Mouse (Mus musculus) kidney, embryonic 14.5 days (tissue): ENCODE measurements around the gene Micall2. TPM values are rescaled to one million over a fixed set of nuclear protein-coding genes. Genes with fewer than 3 reads are reported as not detected.
A peak's percentile ranks its signal among the peaks of the same experiment; 100 is the strongest.

Source experiments
- ATAC-seq: fragments of 200-750 bp; cut with Nextera tagmentation; 2 replicates; pipeline ENCODE4 v1.8.0; 2017; ENCODE audit warnings: moderate number of reproducible peaks, mild to moderate bottlenecking, moderate TSS enrichment, moderate library complexity; ENCODE audit not compliant: low FRiP score, low TSS enrichment
- H3K27ac ChIP-seq: fragments of 300-500 bp; sonication (generic); 2 replicates; pipeline ENCODE4 v1.5.1; 2014; ENCODE audit warnings: low read depth, mild to moderate bottlenecking, low read length, moderate library complexity, mixed read lengths
- H3K27me3 ChIP-seq: fragments of 300-500 bp; sonication (generic); 2 replicates; pipeline ENCODE4 v1.6.1; 2014; ENCODE audit warnings: mild to moderate bottlenecking, low read length; ENCODE audit not compliant: control insufficient read depth, insufficient read depth
- H3K36me3 ChIP-seq: fragments of 300-500 bp; sonication (generic); 2 replicates; pipeline ENCODE4 v1.6.1; 2014; ENCODE audit warnings: low read length, mixed read lengths; ENCODE audit not compliant: control insufficient read depth, insufficient read depth
- H3K4me1 ChIP-seq: fragments of 300-500 bp; sonication (generic); 2 replicates; pipeline ENCODE4 v1.6.1; 2014; ENCODE audit warnings: low read length, mixed read lengths; ENCODE audit not compliant: control insufficient read depth, insufficient read depth
- H3K4me2 ChIP-seq: fragments of 300-500 bp; sonication (generic); replicated peaks from 2 replicates; pipeline ENCODE4 v1.6.1; 2014; ENCODE audit warnings: low read depth, mild to moderate bottlenecking, low read length
- H3K4me3 ChIP-seq: fragments of 300-500 bp; sonication (generic); 2 replicates; pipeline ENCODE4 v1.5.1; 2014; ENCODE audit warnings: mild to moderate bottlenecking, low read length
- H3K9ac ChIP-seq: fragments of 300-500 bp; sonication (generic); 2 replicates; pipeline ENCODE4 v1.6.1; 2014; ENCODE audit warnings: low read depth, mild to moderate bottlenecking, low read length, moderate library complexity
- H3K9me3 ChIP-seq: fragments of 300-500 bp; sonication (generic); 2 replicates; pipeline ENCODE4 v1.6.1; 2016; ENCODE audit warnings: low read length; ENCODE audit not compliant: control insufficient read depth
- WGBS: fragments of 180-500 bp; shearing (Covaris S2); extraction: QIAGEN DNeasy Blood & Tissue Kit; methylation state at CpG from one replicate; pipeline ENCODE4 v1.1.7; 2014; 5-methylcytosine and 5-hydroxymethylcytosine counted together
- microRNA-seq: library from miRNA; unstranded; fragments of <30 nt; microRNA quantifications from one replicate; pipeline ENCODE4, GENCODE M21; 2016
- polyA plus RNA-seq: library from polyadenylated mRNA; unstranded; fragments of >200 nt; fragmentation: Nextera tagmentation; extraction: Ambion mirVana; gene quantifications from 2 replicates; pipeline ENCODE4 v1.2.1, GENCODE M21; 2014

The Micall2 gene
- polyA plus RNA-seq, 1 experiment from 2014 or later, result 6.4 TPM

DNA sequence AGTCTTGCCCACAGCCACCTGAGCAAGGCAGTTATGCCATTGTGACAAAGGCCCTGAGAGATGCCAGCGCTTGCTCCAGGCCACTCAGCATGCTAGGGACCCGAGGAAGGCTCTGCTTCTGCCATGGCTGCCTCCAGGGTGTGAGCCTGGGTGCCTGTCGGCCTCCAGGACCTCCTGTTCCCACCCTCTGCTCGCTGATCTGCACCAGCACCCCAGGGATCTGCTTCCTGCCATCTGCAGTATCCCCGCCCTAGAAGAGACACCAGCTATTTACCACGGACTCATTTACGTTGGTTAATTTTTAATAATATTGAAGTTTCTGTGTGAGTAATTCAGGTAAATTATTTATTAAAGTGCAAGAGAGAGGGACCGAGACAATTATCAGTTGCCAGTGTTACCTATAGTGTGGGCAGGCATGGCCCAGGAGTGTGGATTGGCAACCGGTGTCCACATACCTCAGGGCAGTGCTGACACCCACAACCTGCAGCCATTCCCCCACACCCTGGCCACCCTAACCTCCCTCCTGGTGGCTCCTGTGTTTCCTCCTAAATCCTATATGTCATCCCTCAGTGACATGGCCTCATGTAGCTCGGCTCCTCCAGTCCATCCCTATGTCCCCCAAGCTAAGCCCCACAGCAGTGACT, 78.1 kb downstream of the Micall2 start:
- peak; percentile 53; the same call in 1 of the 2 replicates for ATAC-seq
- H3K9me3 ChIP-seq, result no peaks in the 10 kb centered on the region

More for the DNA sequence above, 78.1 kb downstream of the Micall2 start:
- Histone ChIP-seq H3K9ac (peak overlapping the region; percentile 12; the same call in 1 of the 2 replicates), H3K4me2 (peak overlapping the region; percentile 19; the same call in 1 of the 2 replicates), H3K4me1 (peaks cover 13% of the 10 kb centered on the region; the same call in 1 of the 2 replicates), H3K36me3 (no peaks in the 10 kb centered on the region), H3K27me3 (peaks cover 32% of the 10 kb centered on the region), H3K4me3 (peak overlapping the region; percentile 7; the same call in 1 of the 2 replicates), H3K27ac (peak overlapping the region; percentile 62; the same call in 1 of the 2 replicates)
- WGBS, result 51% methylated on average over 10 of the region's 10 CpGs

Small RNA genes within 50 kb of the gene (microRNA-seq; reads per million reads assigned to microRNA genes)
- gene Mir7037, result not detected

Other genes with a start within 250 kb of the Micall2 start
- 130 and 131 TPM in 2 replicates for gene Uncx, start 192.8 kb downstream of the Micall2 start, polyA plus RNA-seq
- 32.2 and 40.7 TPM in 2 replicates for gene Ints1, start 39.3 kb upstream of the Micall2 start, polyA plus RNA-seq
- gene Mafk, start 55.2 kb upstream of the Micall2 start, polyA plus RNA-seq, result 2.5 and 5.3 TPM in 2 replicates
- gene Tmem184a, start 83.6 kb upstream of the Micall2 start, polyA plus RNA-seq, result 3.7 and 4.9 TPM in 2 replicates
- gene Gm26938, start 90.1 kb upstream of the Micall2 start, polyA plus RNA-seq, result not detected in 2 replicates
- 82.4 and 87.9 TPM in 2 replicates for gene Psmg3, start 90.5 kb upstream of the Micall2 start, polyA plus RNA-seq
- 0.14 and 0.50 TPM in 2 replicates for gene Elfn1, start 171.6 kb upstream of the Micall2 start, polyA plus RNA-seq